Mouse (Mus musculus) forelimb bud, embryonic 11.5 days (tissue): ENCODE measurements at regions not wholly inside any gene's neighbourhood (a gene's known extent, or its start where the extent isn't known, plus 50 kb on each side); places are given as distances from the start of the nearest gene placed in this dataset.

Source experiments
- DNase-seq: peaks from one replicate; pipeline ENCODE4 v3.0.0-alpha.2; 2012; ENCODE audit warnings: low read depth, low spot score

DNA sequence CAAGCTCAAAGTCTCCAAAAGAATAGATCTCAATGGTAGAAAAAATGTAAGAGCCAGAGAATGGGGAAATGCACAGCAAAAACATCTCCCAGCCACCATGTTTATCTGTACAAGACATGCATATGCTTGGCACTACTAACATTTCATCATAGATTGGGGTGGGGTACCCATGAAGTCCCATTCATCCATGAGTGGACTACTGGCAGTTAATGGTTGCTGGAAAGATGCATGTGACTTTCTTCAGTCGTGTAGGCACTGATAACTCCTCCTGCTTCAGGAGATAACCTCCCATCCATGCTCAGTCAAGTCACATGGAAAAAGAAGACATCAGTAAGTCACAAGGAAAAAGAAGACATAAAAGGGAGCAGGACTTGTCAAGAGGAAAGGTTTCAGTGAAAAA is 65.3 kb downstream of the Lpar4 start:
- DNase-seq, result no peak

DNA sequence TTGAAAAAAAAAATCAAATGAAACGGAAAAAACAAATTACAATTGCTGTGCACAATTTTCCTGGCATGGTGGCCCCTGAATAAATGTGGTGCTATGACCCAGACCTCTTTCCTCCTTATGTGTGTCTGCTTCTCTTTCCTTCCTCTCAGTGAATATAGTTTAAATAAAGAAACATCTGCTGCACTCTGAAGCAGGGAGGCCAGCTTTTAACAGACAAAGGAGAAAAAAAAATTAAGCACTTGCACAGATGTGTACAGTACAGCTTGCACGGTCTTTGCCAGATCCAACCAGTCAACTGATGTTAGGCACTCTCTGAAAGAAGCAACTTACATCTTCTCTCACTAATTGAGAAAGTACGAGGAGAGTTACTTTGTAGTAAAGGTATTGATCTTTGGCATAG is 66.4 kb downstream of the Lpar4 start:
- no peak for DNase-seq

GRCm38 (mm10) chrX:106987779-106988178 is 67.4 kb downstream of the Lpar4 start:
- DNase-seq, result no peak

GRCm38 (mm10) chrX:107004496-107004895 is 83.8 kb upstream of the P2ry10 start:
- no peak for DNase-seq

DNA sequence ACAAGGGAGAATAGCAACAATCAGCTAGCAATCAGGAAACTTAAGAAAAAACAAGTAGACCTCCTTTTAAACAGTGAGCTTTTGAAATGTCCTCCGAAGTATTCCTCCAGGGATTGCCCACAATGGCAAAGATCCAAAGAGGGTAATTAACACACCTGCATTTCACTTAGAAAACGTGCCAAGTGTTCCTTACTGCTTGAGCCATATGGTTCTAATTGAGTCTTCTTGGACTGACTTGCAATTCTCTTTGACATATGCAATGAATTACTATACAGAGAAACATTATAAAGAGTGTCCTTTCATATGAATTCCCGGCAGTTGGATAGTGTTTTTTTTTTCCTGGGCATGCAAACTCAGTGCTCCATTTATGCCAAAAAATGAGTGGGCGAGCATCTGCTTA is 79.3 kb upstream of the P2ry10 start:
- peak; percentile 48 for DNase-seq

GRCm38 (mm10) chrX:107012615-107013014 is 75.7 kb upstream of the P2ry10 start:
- DNase-seq, result no peak

DNA sequence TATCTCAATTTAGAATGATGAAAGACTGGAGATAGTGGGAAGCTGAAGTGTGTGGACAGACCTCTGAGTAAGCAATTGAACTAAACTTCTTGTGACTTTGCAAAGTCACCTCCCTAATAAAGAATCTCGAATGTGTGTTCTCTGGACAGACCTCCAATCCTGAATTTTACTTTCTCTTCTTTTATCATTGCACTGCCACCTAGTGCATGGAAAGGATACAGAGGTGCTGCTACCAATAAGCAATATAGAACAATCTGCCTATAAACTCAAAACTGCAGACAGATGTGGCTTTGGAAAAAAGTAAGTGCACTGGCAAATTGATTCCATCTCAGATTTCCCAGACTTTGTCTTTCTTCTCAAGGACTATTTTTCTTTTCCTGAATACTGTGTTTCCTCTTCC is 73.0 kb upstream of the P2ry10 start:
- peak; percentile 8 for DNase-seq

DNA sequence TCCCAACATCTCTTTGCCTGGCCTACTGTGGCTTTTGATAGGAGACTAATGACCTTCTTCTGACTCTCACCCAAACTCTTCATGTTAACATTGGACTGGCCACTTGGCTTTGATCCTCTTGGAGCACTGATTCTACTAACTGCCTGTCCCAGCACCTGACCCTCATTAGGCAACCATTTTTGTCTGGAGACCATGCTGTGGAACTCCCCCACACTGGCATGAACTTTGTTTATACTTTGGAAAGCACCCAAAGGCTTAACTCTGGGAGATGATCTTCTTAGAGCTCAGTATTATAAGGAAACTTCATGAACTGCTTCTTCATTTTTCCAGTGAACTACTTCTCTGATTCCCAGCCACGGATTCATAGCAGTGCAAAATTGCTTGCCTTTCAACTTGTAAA is 56.6 kb upstream of the P2ry10 start:
- no peak for DNase-seq

DNA sequence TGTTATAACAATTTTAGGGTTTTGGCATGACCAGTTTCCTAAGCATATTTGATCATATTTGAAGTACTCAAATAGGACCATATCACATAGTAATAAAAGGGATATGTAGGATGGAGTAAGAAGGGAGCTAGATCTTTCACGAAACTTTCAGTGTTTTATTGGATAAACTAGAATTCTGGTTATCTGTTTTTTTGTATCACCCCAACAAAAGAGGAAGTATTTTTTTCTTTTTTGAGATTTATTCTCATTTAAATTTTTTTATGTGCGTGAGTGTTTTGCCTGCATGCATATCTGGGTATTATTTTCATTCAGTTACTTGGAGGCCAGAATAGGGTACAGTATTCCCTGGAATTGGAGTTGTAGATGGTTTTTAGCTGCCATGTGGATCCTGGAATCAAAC is 50.3 kb upstream of the P2ry10 start:
- DNase-seq, result no peak
